Mouse (Mus musculus) heart, postnatal 0 days (tissue): ENCODE results near the gene Fmo2.

Source experiments
- CTCF ChIP-seq: IDR thresholded peaks from 2 replicates; pipeline ENCODE4 v1.5.1; 2016; ENCODE audit warnings: antibody characterized with exemption, control low read depth, low read depth
- EP300 ChIP-seq: IDR thresholded peaks from 2 replicates; pipeline ENCODE4 v1.6.1; 2016; ENCODE audit warnings: antibody characterized with exemption, low read depth

DNA sequence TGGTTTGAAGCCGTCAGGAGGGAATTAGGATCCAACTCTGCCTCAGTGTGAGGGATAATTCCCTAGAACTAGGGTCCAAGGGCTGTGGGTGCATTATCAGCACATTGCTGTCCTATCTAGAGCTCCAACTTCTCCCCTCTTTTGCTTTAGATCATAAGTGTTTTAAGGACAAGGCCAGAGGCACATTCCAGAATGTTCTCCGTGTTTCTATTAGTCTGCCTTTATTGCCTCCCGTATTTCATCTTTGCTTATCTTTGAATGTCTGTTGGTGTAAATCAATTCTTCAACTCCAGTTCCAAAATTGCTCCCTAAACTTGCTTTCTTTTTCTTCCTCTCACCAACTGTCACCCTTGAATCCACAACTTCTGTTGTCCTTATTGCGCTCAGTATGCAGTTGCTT, 33.9 kb upstream of the Fmo2 start:
- TF ChIP-seq EP300 (no peak), CTCF (no peak)
